Mouse (Mus musculus): ENCODE results near the gene Ranbp3.
"Not testable (repeated sequence)": the region's sequence is repeated elsewhere in the genome, so short reads cannot be mapped to it uniquely, and the experiment has no call there.

DNA sequence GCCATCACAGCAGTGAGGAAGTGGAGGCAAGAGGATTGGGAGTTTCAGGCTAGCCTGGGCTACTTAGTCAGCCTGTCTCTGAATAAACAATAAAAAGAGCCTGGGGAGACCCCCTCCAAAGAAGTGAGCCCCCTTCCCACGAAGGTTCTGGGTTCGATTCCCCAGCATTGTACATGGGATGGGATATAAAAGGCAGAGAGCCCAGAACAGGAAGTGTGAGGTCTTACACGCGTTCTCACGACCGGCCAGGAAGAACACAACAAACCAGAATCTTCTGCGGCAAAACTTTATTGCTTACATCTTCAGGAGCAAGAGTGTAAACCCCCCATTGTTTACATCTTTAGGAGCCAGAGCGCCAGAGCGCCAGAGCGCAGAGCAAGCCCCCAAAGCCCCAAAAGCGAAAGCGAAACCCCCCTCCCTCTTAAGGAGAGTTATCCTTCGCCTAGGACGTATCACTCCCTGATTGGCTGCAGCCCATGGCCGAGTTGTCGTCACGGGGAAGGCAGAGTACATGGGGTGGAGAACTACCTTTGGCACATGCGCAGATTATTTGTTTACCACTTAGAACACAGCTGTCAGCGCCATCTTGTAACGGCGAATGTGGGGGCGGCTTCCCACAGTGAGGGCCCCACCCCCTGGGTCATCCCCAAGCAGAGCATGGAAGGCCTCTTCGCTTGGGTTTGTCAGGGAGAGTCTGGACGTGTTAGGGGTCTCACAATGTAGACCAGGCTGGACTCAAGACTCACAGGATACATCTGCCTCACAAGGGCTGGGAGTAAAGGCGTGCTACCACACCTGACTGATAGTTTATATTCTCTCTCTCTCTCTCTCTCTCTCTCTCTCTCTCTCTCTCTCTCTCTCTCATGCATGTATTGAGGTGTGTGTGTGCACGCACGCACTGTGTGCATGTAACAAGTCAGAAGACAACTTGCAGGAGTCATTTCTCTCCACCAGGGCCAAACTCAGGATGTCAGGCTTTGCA lies 43.0 kb upstream of the Ranbp3 start:
- TF ChIP-seq CTCF (IDR thresholded peaks at IDR 0.05; ENCODE audit: low read depth, low read length); EP300 (IDR thresholded peaks at IDR 0.05; ENCODE audit: insufficient read depth, low read depth, low read length); POLR2A (IDR thresholded peaks at IDR 0.05; ENCODE audit: insufficient read depth, low read length): not testable (repeated sequence)
